Mouse (Mus musculus): ENCODE measurements around the gene Gm2115.

Gene Gm2115

DNA sequence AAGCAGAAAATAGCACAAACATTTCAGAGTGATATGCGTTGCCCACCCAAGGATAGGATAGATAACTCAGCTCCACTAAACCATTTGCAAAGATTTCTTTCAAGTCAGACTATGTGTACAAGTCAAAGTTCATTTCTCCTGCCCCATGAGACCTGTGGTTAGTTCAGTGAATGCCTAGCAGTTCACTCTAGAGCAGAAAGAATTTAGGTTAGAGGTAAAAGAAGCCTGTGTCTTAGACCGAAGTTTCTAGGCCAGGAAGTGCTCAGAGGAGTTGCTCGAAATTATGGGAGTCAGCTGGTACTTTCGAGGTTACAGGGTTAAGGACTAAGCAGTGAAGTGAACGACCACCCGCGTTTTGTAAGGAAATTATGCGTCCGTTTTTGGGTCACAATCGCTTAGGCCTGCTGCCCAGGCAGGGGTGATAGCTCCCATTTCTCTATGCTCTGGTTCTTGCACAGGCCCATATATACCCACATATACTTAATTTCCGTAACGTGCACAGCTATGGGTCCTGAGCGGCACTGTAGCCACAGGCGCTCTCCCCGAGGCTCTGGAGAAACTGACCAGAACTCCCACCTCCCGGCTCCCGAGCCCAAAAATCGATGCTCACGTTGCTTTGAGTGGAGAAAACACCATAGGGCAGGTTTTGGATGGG is 76.4 kb downstream of the Gm2115 start:
- Histone ChIP-seq H3K36me3 (ENCODE audit: insufficient read depth, low read length) (peaks cover 19% of the 10 kb centered on the region), H3K27me3 (ENCODE audit: insufficient read depth, low read length) (no peaks in the 10 kb centered on the region), H3K4me1 (replicated peaks; ENCODE audit: low read depth, low read length) (peaks cover 24% of the 10 kb centered on the region), H3K9me3 (ENCODE audit: low read length) (no peaks in the 10 kb centered on the region), H3K4me3 (replicated peaks; ENCODE audit: low read length) (peak overlapping the region; percentile 85)
- TF ChIP-seq POU5F1 (IDR thresholded peaks at IDR 0.05; ENCODE audit: borderline replicate concordance, low read length) (no peak), CTCF (conservative IDR thresholded peaks at IDR 0.05; ENCODE audit: low read length) (no peak), NANOG (IDR thresholded peaks at IDR 0.05; ENCODE audit: borderline replicate concordance, low read length) (no peak)

DNA sequence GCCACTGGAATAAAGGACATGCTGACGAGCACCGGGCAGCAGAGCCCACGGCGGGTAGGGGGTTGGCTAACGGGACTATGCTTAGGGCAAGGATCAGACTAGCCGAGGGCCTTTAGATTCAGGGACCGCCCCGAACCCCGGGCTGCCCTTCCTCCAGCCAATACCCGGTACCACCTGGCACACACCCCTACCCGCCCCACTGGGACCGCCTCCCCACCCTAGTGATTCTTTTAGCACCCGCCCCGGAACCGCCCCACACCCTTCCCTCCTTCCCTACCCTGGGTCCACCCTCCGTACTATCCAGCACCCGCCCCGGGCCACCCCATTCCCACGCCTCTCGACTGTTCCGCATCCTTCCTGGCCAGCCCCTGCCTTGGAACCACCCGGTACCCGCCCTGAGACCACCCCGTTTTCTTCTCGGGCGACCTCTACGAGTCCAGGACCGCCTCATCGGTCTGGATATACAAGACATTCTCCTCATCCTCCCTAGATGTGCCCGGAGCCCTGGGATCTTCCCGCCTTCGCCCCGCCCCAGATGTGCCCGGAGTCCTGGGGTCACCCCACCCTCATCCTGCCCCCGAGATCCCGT is 77.0 kb downstream of the Gm2115 start:
- Histone ChIP-seq H3K27me3 (ENCODE audit: insufficient read depth, low read length) (no peaks in the 10 kb centered on the region), H3K4me1 (replicated peaks; ENCODE audit: low read depth, low read length) (peaks cover 24% of the 10 kb centered on the region), H3K9me3 (ENCODE audit: low read length) (no peaks in the 10 kb centered on the region), H3K4me3 (replicated peaks; ENCODE audit: low read length) (peak overlapping the region; percentile 85), H3K36me3 (ENCODE audit: insufficient read depth, low read length) (peaks cover 13% of the 10 kb centered on the region)
- TF ChIP-seq CTCF (conservative IDR thresholded peaks at IDR 0.05; ENCODE audit: low read length) (no peak), NANOG (IDR thresholded peaks at IDR 0.05; ENCODE audit: borderline replicate concordance, low read length) (no peak), POU5F1 (IDR thresholded peaks at IDR 0.05; ENCODE audit: borderline replicate concordance, low read length) (no peak)

DNA sequence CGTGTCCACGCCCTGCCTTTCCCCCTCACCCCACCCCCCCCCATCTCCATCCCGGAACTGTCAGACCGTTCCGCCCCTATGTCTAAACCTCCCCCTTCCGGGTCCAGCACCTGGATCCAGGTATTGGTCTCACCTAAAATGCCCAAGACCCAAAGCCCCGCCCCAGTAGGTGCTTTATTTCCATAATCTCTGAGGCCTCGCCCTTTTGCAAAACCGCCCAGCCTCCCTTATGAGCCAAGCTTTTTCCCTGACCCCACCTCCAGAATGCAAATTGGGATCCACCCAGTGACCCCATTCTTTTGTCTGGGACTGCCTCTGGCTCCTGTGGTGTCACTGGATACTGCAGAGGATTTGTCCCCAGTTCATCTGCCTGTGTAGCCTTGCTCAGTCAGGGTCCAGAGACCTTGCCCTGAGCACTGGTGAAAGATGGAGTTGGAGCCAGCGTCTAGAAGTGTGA is 77.6 kb downstream of the Gm2115 start, which contains the start of gene Fah:
Gene Fah, minus strand, starts transcription at position 430 of the 457 bp plus-strand sequence.
- no peak for TF ChIP-seq NANOG (IDR thresholded peaks at IDR 0.05; ENCODE audit: borderline replicate concordance, low read length)
- H3K27me3 ChIP-seq (ENCODE audit: insufficient read depth, low read length): no peaks in the 10 kb centered on the region
- no peaks in the 10 kb centered on the region for H3K9me3 ChIP-seq (ENCODE audit: low read length)
- peak within 1 kb of the TSS; percentile 85 for H3K4me3 ChIP-seq (replicated peaks; ENCODE audit: low read length)
- peaks cover 7% of the 10 kb centered on the region for H3K36me3 ChIP-seq (ENCODE audit: insufficient read depth, low read length)
- H3K4me1 ChIP-seq (replicated peaks; ENCODE audit: low read depth, low read length): peaks cover 24% of the 10 kb centered on the region

DNA sequence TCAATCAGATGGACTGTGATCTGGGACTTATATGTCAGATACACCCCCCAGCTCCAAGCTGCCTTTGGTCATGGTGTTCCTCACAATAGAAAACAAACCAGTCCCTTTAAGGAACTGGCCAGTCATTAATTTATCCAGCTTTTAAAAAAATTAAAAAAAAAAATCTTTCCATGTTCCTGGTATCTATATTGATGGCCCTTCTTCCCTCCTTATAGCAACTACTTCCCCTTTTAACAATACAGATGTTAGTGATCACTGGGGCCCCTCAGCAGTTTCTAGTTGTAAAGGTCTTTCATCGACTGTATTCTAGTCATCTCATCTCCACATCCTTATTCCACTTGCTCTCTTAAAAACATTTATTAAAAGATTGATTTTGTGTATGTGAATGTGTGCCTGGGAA is 82.9 kb downstream of the Gm2115 start:
- Histone ChIP-seq H3K27me3 (ENCODE audit: insufficient read depth, low read length) (no peaks in the 10 kb centered on the region), H3K9me3 (ENCODE audit: low read length) (no peaks in the 10 kb centered on the region), H3K4me1 (replicated peaks; ENCODE audit: low read depth, low read length) (peaks cover 4% of the 10 kb centered on the region), H3K4me3 (replicated peaks; ENCODE audit: low read length) (no peak overlapping the region), H3K36me3 (ENCODE audit: insufficient read depth, low read length) (peaks cover 9% of the 10 kb centered on the region; the same call in 1 of the 2 replicates)
- TF ChIP-seq POU5F1 (IDR thresholded peaks at IDR 0.05; ENCODE audit: borderline replicate concordance, low read length) (no peak), NANOG (IDR thresholded peaks at IDR 0.05; ENCODE audit: borderline replicate concordance, low read length) (no peak), CTCF (conservative IDR thresholded peaks at IDR 0.05; ENCODE audit: low read length) (no peak)

DNA sequence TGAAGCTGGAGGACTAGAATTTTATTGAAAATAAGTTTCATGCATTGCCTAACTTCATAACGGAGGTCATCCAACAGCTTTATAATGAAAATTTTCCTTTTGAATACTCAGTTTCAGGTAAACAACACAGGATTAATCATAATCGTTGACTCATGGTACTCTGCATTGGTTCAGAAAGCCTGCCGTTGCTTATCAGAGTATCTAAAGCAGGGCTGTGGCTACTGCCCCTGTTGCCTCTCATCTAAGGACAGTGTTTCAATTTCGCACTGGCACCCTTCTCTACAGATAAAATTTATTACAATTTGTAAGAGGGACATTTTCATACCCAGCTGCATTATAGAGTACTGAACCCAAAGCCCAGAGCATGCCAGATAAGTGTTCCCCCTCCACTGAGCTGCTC is 83.7 kb downstream of the Gm2115 start:
- no peaks in the 10 kb centered on the region for H3K27me3 ChIP-seq (ENCODE audit: insufficient read depth, low read length)
- H3K4me3 ChIP-seq (replicated peaks; ENCODE audit: low read length): no peak overlapping the region
- H3K9me3 ChIP-seq (ENCODE audit: low read length): no peaks in the 10 kb centered on the region
- no peaks in the 10 kb centered on the region for H3K4me1 ChIP-seq (replicated peaks; ENCODE audit: low read depth, low read length)
- peaks cover 9% of the 10 kb centered on the region; the same call in 1 of the 2 replicates for H3K36me3 ChIP-seq (ENCODE audit: insufficient read depth, low read length)
- TF ChIP-seq CTCF (conservative IDR thresholded peaks at IDR 0.05; ENCODE audit: low read length) (no peak), POU5F1 (IDR thresholded peaks at IDR 0.05; ENCODE audit: borderline replicate concordance, low read length) (no peak), NANOG (IDR thresholded peaks at IDR 0.05; ENCODE audit: borderline replicate concordance, low read length) (no peak)

DNA sequence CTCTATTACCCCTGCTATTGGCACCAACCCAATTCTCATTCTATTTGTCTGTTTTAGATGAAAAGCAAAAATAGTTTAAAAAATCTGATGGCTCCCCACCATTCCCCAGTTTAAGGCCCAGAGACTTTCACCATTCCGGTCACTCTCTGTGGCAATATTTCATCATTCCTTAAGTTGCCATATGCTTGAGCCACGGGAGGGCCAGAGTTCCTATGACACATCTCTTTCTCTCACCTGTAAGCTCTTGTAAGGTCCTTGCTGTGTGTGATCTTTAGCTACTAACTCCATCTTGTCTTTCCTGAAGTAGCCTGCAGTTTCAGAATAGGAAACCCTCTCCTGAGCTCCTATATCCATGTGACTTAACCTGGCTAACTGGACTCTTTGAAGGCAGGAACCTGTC is 90.2 kb downstream of the Gm2115 start:
- Histone ChIP-seq H3K4me1 (replicated peaks; ENCODE audit: low read depth, low read length) (no peaks in the 10 kb centered on the region), H3K27me3 (ENCODE audit: insufficient read depth, low read length) (no peaks in the 10 kb centered on the region), H3K4me3 (replicated peaks; ENCODE audit: low read length) (no peak overlapping the region), H3K9me3 (ENCODE audit: low read length) (peaks cover 3% of the 10 kb centered on the region; the same call in 1 of the 2 replicates), H3K36me3 (ENCODE audit: insufficient read depth, low read length) (peaks cover 21% of the 10 kb centered on the region)
- TF ChIP-seq POU5F1 (IDR thresholded peaks at IDR 0.05; ENCODE audit: borderline replicate concordance, low read length) (no peak), NANOG (IDR thresholded peaks at IDR 0.05; ENCODE audit: borderline replicate concordance, low read length) (no peak), CTCF (conservative IDR thresholded peaks at IDR 0.05; ENCODE audit: low read length) (no peak)

DNA sequence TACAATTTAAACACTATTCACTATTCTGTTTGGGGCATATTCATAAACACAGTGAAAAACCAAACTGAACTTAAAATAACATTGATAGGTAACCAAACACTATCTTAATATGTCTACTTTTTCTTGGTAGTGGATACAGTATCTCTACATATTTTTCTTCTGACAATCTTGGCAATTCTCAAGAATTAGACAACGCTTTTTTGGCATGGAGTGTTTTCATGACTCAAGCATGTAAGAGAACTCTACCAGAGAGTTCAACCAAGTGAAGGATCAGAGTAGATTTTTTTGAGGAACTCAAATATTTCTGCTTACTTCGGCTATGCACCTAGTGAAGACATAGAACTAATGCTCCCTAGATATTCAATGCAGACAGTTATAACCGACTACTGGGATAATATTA is 92.2 kb downstream of the Gm2115 start:
- TF ChIP-seq POU5F1 (IDR thresholded peaks at IDR 0.05; ENCODE audit: borderline replicate concordance, low read length) (no peak), NANOG (IDR thresholded peaks at IDR 0.05; ENCODE audit: borderline replicate concordance, low read length) (no peak), CTCF (conservative IDR thresholded peaks at IDR 0.05; ENCODE audit: low read length) (no peak)
- Histone ChIP-seq H3K36me3 (ENCODE audit: insufficient read depth, low read length) (peaks cover 28% of the 10 kb centered on the region), H3K27me3 (ENCODE audit: insufficient read depth, low read length) (no peaks in the 10 kb centered on the region), H3K4me1 (replicated peaks; ENCODE audit: low read depth, low read length) (no peaks in the 10 kb centered on the region), H3K9me3 (ENCODE audit: low read length) (peaks cover 21% of the 10 kb centered on the region), H3K4me3 (replicated peaks; ENCODE audit: low read length) (no peak overlapping the region)

DNA sequence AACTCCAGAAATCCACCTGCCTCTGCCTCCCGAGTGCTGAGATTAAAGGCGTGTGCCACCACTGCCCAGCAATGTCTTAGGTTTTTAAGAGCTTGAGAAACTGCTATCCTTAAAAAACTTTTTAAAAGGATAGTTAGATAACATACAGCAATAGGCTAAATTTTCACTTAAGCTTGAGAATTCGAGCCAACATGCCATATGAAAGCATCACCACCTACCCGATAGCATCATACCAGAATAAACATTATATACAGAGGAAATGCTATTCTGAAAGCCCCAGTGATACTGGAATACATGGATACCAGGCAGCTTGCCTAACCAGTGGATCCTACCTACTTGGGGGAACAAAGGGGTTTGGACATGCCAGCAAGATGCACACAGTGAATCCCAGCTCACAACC is 95.0 kb downstream of the Gm2115 start:
- Histone ChIP-seq H3K4me1 (replicated peaks; ENCODE audit: low read depth, low read length) (no peaks in the 10 kb centered on the region), H3K4me3 (replicated peaks; ENCODE audit: low read length) (no peak overlapping the region), H3K36me3 (ENCODE audit: insufficient read depth, low read length) (peaks cover 20% of the 10 kb centered on the region), H3K27me3 (ENCODE audit: insufficient read depth, low read length) (no peaks in the 10 kb centered on the region), H3K9me3 (ENCODE audit: low read length) (peaks cover 21% of the 10 kb centered on the region)
- no peak for TF ChIP-seq CTCF (conservative IDR thresholded peaks at IDR 0.05; ENCODE audit: low read length)
- no peak for TF ChIP-seq POU5F1 (IDR thresholded peaks at IDR 0.05; ENCODE audit: borderline replicate concordance, low read length)
